ENCODE assay signal across 15 mouse cellular contexts in the genomic region with DNA sequence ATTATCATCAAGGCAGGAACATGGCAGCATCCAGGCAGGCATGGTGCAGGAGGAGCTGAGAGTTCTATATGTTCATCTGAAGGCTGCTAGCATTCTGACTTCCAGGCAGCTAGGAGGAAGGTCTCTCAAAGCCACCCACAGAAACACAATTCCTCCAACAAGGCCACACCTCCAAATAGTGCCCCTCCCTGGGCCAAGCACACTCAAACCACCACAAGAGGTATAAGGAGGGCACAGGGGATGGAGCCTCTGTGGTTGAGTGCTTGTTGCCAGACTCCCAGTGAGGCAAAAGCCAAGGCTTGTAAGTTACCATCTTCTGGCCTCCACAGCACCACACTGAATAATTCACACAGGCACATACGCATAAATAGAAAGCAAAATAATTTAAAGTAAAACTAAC.
"Had no signal": no experiment of that assay in that cellular context is flagged by ENCODE, and none has a peak within 500 bp of the region (broad histone marks: within the 10 kb centered on the region; RNA-seq: fewer than 3 reads in every experiment).

No protein-coding gene starts in this region.

- H3K27me3 ChIP-seq: liver, embryonic 13.5 days; liver, embryonic 15.5 days; lung, embryonic 15.5 days; megakaryocyte, embryonic 14.5 days; midbrain, embryonic 12.5 days; neural tube, embryonic 12.5 days had no signal

- H3K9me3 ChIP-seq: liver, embryonic 13.5 days; liver, embryonic 15.5 days; lung, embryonic 15.5 days; megakaryocyte, embryonic 14.5 days; midbrain, embryonic 12.5 days; neural tube, embryonic 12.5 days had no signal

- H3K4me3 ChIP-seq: liver, embryonic 13.5 days; liver, embryonic 15.5 days; lung, embryonic 15.5 days; megakaryocyte, embryonic 14.5 days; midbrain, embryonic 12.5 days; neural tube, embryonic 12.5 days had no signal

- H3K36me3 ChIP-seq: liver, embryonic 13.5 days; liver, embryonic 15.5 days; lung, embryonic 15.5 days; midbrain, embryonic 12.5 days; neural tube, embryonic 12.5 days had no signal

- DNase-seq: liver; liver, embryonic 13.5 days; liver, postnatal 0 days; midbrain, embryonic 14.5 days; right cerebral cortex, postnatal 14 days; thymus, adult 18-20 months; thymus, postnatal 14 days; thymus, postnatal 36 days had no signal

- H3K27ac ChIP-seq: liver, embryonic 13.5 days; liver, embryonic 15.5 days; lung, embryonic 15.5 days; macrophage; midbrain, embryonic 12.5 days; neural tube, embryonic 12.5 days had no signal

- ATAC-seq: liver, postnatal 0 days had no signal

- H3K4me2 ChIP-seq: liver, embryonic 11.5 days; liver, embryonic 13.5 days; liver, embryonic 15.5 days; lung, embryonic 15.5 days; midbrain, embryonic 12.5 days; neural tube, embryonic 12.5 days had no signal

- H3K9ac ChIP-seq: liver, embryonic 13.5 days; liver, embryonic 15.5 days; liver, postnatal 0 days; lung, embryonic 15.5 days; midbrain, embryonic 12.5 days; neural tube, embryonic 12.5 days had no signal
